Mouse (Mus musculus) heart, postnatal 0 days (tissue): ENCODE data around the gene Gtf2h5.

ENCODE experiments used
- CTCF ChIP-seq: IDR thresholded peaks from 2 replicates; pipeline ENCODE4 v1.5.1; 2016; ENCODE audit warnings: antibody characterized with exemption, control low read depth, low read depth
- EP300 ChIP-seq: IDR thresholded peaks from 2 replicates; pipeline ENCODE4 v1.6.1; 2016; ENCODE audit warnings: antibody characterized with exemption, low read depth

GRCm38 (mm10) chr17:6036458-6036857, 43.1 kb upstream of the Gtf2h5 start:
- TF ChIP-seq CTCF (no peak), EP300 (no peak)
